Mouse (Mus musculus) kidney, postnatal 0 days (tissue): ENCODE measurements at regions not wholly inside any gene's neighbourhood (a gene's known extent, or its start where the extent isn't known, plus 50 kb on each side); places are given as distances from the start of the nearest gene placed in this dataset.

Experiments
- ATAC-seq: fragments of 200-750 bp; cut with Nextera tagmentation; replicated peaks from 2 replicates; pipeline ENCODE4 v1.8.0; 2017; ENCODE audit warnings: low read depth, moderate number of reproducible peaks, moderate TSS enrichment, moderate library complexity; ENCODE audit not compliant: low FRiP score
- DNase-seq: peaks from one replicate; pipeline ENCODE4 v3.0.0-alpha.2; 2016; ENCODE audit warnings: low spot score
- H3K27ac ChIP-seq: fragments of 300-500 bp; sonication (generic); 2 replicates; pipeline ENCODE4 v1.5.1; 2014; ENCODE audit warnings: mild to moderate bottlenecking
- H3K27me3 ChIP-seq: fragments of 300-500 bp; sonication (generic); 2 replicates; pipeline ENCODE4 v1.6.1; 2014; ENCODE audit warnings: low read length, mixed read lengths; ENCODE audit not compliant: insufficient read depth
- H3K36me3 ChIP-seq: fragments of 300-500 bp; sonication (generic); 2 replicates; pipeline ENCODE4 v1.6.1; 2014; ENCODE audit warnings: low read length, mixed read lengths; ENCODE audit not compliant: insufficient read depth
- H3K4me1 ChIP-seq: fragments of 300-500 bp; sonication (generic); replicated peaks from 2 replicates; pipeline ENCODE4 v1.6.1; 2014; ENCODE audit warnings: antibody characterized with exemption, low read length, mixed read lengths; ENCODE audit not compliant: insufficient read depth
- H3K4me2 ChIP-seq: fragments of 300-500 bp; sonication (generic); 2 replicates; pipeline ENCODE4 v1.6.1; 2014; ENCODE audit warnings: mild to moderate bottlenecking, low read length, moderate library complexity, mixed read lengths
- H3K4me3 ChIP-seq: fragments of 300-500 bp; sonication (generic); replicated peaks from 2 replicates; pipeline ENCODE4 v1.5.1; 2014; ENCODE audit warnings: low read depth, low read length
- H3K9ac ChIP-seq: fragments of 300-500 bp; sonication (generic); 2 replicates; pipeline ENCODE4 v1.6.1; 2014; ENCODE audit warnings: low read depth, low read length
- H3K9me3 ChIP-seq: fragments of 300-500 bp; sonication (generic); replicated peaks from 2 replicates; pipeline ENCODE4 v1.6.1; 2016; ENCODE audit warnings: low read length, inconsistent platforms, mixed read lengths
- CTCF ChIP-seq: IDR thresholded peaks from 2 replicates; pipeline ENCODE4 v1.5.1; 2016; ENCODE audit warnings: antibody characterized with exemption, low read depth, mild to moderate bottlenecking, moderate library complexity
- WGBS: fragments of 180-500 bp; shearing (Covaris S2); extraction: QIAGEN DNeasy Blood & Tissue Kit; methylation state at CpG from one replicate; pipeline ENCODE4 v1.1.7; 2014; 5-methylcytosine and 5-hydroxymethylcytosine counted together

GRCm38 (mm10) chr13:107758327-107759095 is 285.7 kb upstream of the Smim15 start:
- Histone ChIP-seq H3K4me1 (no peaks in the 10 kb centered on the region), H3K4me3 (no peak overlapping the region), H3K27ac (no peak overlapping the region), H3K4me2 (no peak overlapping the region), H3K9ac (no peak overlapping the region), H3K9me3 (no peaks in the 10 kb centered on the region), H3K36me3 (no peaks in the 10 kb centered on the region), H3K27me3 (no peaks in the 10 kb centered on the region)
- no peak for TF ChIP-seq CTCF
- DNase-seq: no peak
- WGBS: 82% methylated on average over 13 of the region's 13 CpGs
- peak; percentile 70; the same call in 1 of the 2 replicates for ATAC-seq

DNA sequence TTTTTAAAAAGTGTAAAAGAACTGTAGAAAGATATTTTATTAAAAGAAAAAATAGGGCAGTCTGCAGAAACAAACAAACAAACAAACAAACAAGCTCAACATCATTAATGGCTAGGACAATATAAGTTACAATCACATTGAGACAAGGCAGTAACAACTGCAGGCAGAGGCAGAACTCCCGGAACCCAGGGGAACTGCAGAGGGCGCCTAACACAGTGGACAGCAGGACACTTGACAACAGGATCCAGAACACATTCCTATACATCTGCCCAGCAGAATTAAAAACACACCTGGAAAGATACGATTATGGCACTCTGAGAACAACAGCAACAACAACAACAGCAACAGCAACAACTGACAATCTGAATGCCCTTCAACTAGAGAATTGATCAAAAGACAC is 291.5 kb upstream of the Smim15 start:
- no peaks in the 10 kb centered on the region for H3K27me3 ChIP-seq
- H3K9ac ChIP-seq: no peak overlapping the region
- H3K27ac ChIP-seq: no peak overlapping the region
- no peak overlapping the region for H3K4me3 ChIP-seq
- no peaks in the 10 kb centered on the region for H3K9me3 ChIP-seq
- no peak for ATAC-seq
- H3K36me3 ChIP-seq: 0 out of 2 replicates have a peak, but pooled peaks cover 3% of the 10 kb centered on the region
- peak; percentile 41; the same call in 1 of the 2 replicates for TF ChIP-seq CTCF
- 63% methylated on average over 3 of the region's 3 CpGs for WGBS
- H3K4me2 ChIP-seq: no peak overlapping the region
- no peaks in the 10 kb centered on the region for H3K4me1 ChIP-seq
- DNase-seq: no peak

- no peak for TF ChIP-seq CTCF
- ATAC-seq: 0 out of 2 replicates have a peak, but pooled peaks have one; percentile 25
- Histone ChIP-seq H3K4me3 (no peak overlapping the region), H3K27ac (no peak overlapping the region), H3K9ac (no peak overlapping the region), H3K4me2 (no peak overlapping the region), H3K9me3 (0 out of 2 replicates have a peak, but pooled peaks cover 3% of the 10 kb centered on the region), H3K27me3 (no peaks in the 10 kb centered on the region), H3K4me1 (no peaks in the 10 kb centered on the region), H3K36me3 (peaks cover 35% of the 10 kb centered on the region; the same call in 1 of the 2 replicates)
- 82% methylated on average over 21 of the region's 21 CpGs for WGBS
- DNase-seq: no peak
Observed at GRCm38 (mm10) chr13:107743464-107744218, 300.6 kb upstream of the Smim15 start.

DNA sequence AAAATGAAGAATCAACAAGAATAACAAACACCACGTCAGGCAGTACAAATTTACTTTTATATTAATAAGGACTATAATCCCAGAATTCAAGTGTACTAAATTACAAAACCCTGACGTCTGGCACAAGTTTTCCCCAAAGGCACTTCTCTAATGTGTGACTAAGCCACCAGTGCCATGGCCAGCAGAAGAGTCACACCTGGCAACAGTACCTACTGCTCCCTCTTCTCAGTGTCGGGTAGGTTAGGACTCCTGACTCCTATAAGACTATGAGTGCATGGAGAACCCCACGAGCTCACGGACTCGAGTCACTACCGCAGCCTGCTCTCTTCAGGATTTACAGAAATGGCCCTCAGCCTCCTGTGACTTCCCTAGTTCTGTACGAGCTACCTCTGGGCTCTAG is 307.7 kb upstream of the Smim15 start:
- no peak for TF ChIP-seq CTCF
- Histone ChIP-seq H3K9me3 (no peaks in the 10 kb centered on the region), H3K9ac (no peak overlapping the region), H3K4me1 (no peaks in the 10 kb centered on the region), H3K27ac (no peak overlapping the region), H3K4me2 (no peak overlapping the region), H3K27me3 (no peaks in the 10 kb centered on the region), H3K36me3 (peaks cover 27% of the 10 kb centered on the region; the same call in 1 of the 2 replicates), H3K4me3 (no peak overlapping the region)
- 82% methylated on average over 8 of the region's 8 CpGs for WGBS
- DNase-seq (no peak), ATAC-seq (no peak)

- Histone ChIP-seq H3K36me3 (peaks cover 41% of the 10 kb centered on the region), H3K9me3 (no peaks in the 10 kb centered on the region), H3K27ac (no peak overlapping the region), H3K27me3 (no peaks in the 10 kb centered on the region), H3K4me3 (no peak overlapping the region), H3K4me2 (no peak overlapping the region), H3K4me1 (no peaks in the 10 kb centered on the region), H3K9ac (no peak overlapping the region)
- no peak for TF ChIP-seq CTCF
- WGBS: 87% methylated on average over 12 of the region's 12 CpGs
- ATAC-seq (no peak), DNase-seq (no peak)
Observed at GRCm38 (mm10) chr13:107734161-107734905, 309.9 kb upstream of the Smim15 start.

- WGBS: 96% methylated on average over 9 of the region's 9 CpGs
- no peak for TF ChIP-seq CTCF
- H3K4me3 ChIP-seq: no peak overlapping the region
- H3K4me2 ChIP-seq: no peak overlapping the region
- no peaks in the 10 kb centered on the region for H3K27me3 ChIP-seq
- no peaks in the 10 kb centered on the region for H3K4me1 ChIP-seq
- peaks cover 58% of the 10 kb centered on the region for H3K36me3 ChIP-seq
- ATAC-seq: no peak
- DNase-seq: no peak
- H3K27ac ChIP-seq: no peak overlapping the region
- H3K9ac ChIP-seq: no peak overlapping the region
- H3K9me3 ChIP-seq: no peaks in the 10 kb centered on the region
Observed at GRCm38 (mm10) chr13:107730976-107731375, 313.3 kb upstream of the Smim15 start.
